Mouse (Mus musculus) embryonic facial prominence, embryonic 10.5 days (tissue): ENCODE measurements around the gene Olfr675. TPM values are rescaled to one million over a fixed set of nuclear protein-coding genes. Genes with fewer than 3 reads are reported as not detected.
"Not testable (repeated sequence)": the region's sequence is repeated elsewhere in the genome, so short reads cannot be mapped to it uniquely, and the experiment has no call there.

Source experiments
- DNase-seq: peaks from one replicate; pipeline ENCODE4 v3.0.0-alpha.2; 2017; ENCODE audit warnings: low spot score
- H3K27ac ChIP-seq: fragments of 300-500 bp; sonication (generic); replicated peaks from 2 replicates; pipeline ENCODE4 v1.5.1; 2016; ENCODE audit warnings: mild to moderate bottlenecking
- H3K27me3 ChIP-seq: fragments of 300-500 bp; sonication (generic); replicated peaks from 2 replicates; pipeline ENCODE4 v1.6.1; 2016; ENCODE audit warnings: low read depth, mild to moderate bottlenecking; ENCODE audit not compliant: poor library complexity, severe bottlenecking
- H3K36me3 ChIP-seq: fragments of 300-500 bp; sonication (generic); replicated peaks from 2 replicates; pipeline ENCODE4 v1.6.1; 2016; ENCODE audit warnings: mild to moderate bottlenecking, moderate library complexity
- H3K4me1 ChIP-seq: fragments of 300-500 bp; sonication (generic); 2 replicates; pipeline ENCODE4 v1.6.1; 2016
- H3K4me3 ChIP-seq: fragments of 300-500 bp; sonication (generic); 2 replicates; pipeline ENCODE4 v1.5.1; 2016; ENCODE audit warnings: mild to moderate bottlenecking, moderate library complexity
- H3K9me3 ChIP-seq: fragments of 300-500 bp; sonication (generic); 2 replicates; pipeline ENCODE4 v1.6.1; 2016; ENCODE audit warnings: mild to moderate bottlenecking
- WGBS: fragments of 180-500 bp; shearing (Covaris S2); methylation state at CpG from one replicate; pipeline ENCODE4 v1.1.7; 2016; 5-methylcytosine and 5-hydroxymethylcytosine counted together
- polyA plus RNA-seq: library from polyadenylated mRNA; unstranded; fragments of >200 nt; fragmentation: Nextera tagmentation; extraction: Ambion mirVana; gene quantifications from 2 replicates; pipeline ENCODE4 v1.2.1, GENCODE M21; 2016

Gene Olfr675
- polyA plus RNA-seq: not detected in 2 replicates

DNA sequence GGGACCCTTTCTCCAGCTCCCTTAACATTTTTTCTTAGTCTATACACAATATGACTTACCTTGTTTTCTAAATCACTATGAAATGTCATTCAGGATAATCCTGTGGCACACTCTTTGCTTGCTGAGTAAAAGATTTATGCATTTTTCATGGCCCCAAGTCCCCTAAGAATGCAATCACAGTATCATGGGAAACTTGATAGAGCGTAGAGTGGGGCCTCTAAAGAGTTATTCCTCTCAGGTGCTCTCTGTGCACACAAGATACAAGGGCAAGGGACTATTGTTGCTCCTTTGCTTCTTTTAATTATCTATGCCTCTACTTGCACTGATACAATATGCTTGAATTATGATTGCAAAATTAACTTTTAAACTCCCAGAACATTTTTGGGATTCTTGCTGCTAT lies at the start of gene Olfr675:
Olfr675 (minus strand) TSS at position 101 of the 400 bp plus-strand sequence.
- no peaks in the 10 kb centered on the region for H3K9me3 ChIP-seq
- H3K27ac ChIP-seq: no peak within 1 kb of the TSS
- no peak within 1 kb of the TSS for H3K4me3 ChIP-seq
- no peaks in the 10 kb centered on the region for H3K36me3 ChIP-seq
- 78% methylated on average over 1 of the region's 1 CpGs for WGBS
- H3K4me1 ChIP-seq: no peaks in the 10 kb centered on the region
- no peaks in the 10 kb centered on the region for H3K27me3 ChIP-seq
- no peak for DNase-seq

DNA sequence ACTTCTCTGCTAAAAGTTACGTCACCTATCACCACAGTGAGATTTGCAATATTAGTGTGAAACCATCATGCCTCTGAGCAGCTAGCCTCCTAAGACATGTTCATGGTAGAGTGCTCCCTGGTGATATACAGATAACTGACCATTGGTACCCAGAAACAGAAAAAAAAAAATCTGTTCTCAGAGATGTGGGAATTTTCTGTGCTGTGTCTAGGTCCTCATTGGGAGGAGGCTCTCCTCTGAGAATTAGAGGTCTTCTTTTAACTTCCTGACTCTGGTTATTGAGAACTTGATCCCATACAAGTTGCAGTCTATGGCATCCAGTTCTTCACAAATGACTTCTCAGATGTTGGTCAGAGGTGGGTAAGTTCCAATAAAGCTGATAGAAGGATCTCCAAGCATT lies 35.9 kb upstream of the Olfr675 start, which contains the start of gene Olfr678:
Olfr678 (plus strand) TSS at position 301 of the 400 bp plus-strand sequence.
- 97% methylated on average over 1 of the region's 1 CpGs for WGBS
- Histone ChIP-seq H3K4me1 (no peaks in the 10 kb centered on the region), H3K9me3 (no peaks in the 10 kb centered on the region; the same call in 1 of the 2 replicates), H3K27me3 (no peaks in the 10 kb centered on the region), H3K4me3 (no peak within 1 kb of the TSS), H3K27ac (no peak within 1 kb of the TSS), H3K36me3 (no peaks in the 10 kb centered on the region)
- no peak for DNase-seq

DNA sequence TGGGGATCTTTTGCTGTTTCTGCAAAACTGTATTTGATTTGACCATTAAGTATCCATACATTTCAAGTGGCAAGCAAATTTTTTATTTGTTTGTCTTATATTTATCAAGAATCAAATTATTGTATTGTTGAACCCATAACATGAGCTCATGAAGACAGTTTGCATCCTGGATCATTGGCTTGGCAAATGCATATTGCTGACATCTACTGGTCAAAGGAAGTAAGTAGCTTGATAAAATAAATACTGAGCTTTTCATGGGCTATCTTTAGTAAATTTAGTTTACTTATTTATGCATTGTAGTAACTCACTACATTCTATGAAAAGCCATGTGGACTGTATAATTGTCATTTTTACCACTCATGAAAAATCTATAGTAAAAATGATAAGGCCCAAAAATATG lies 30.7 kb upstream of the Olfr675 start:
- no peak for DNase-seq
- no peaks in the 10 kb centered on the region for H3K36me3 ChIP-seq
- H3K27ac ChIP-seq: no peak overlapping the region
- no peak overlapping the region for H3K4me3 ChIP-seq
- no peaks in the 10 kb centered on the region; the same call in 1 of the 2 replicates for H3K9me3 ChIP-seq
- H3K4me1 ChIP-seq: no peaks in the 10 kb centered on the region
- H3K27me3 ChIP-seq: no peaks in the 10 kb centered on the region

DNA sequence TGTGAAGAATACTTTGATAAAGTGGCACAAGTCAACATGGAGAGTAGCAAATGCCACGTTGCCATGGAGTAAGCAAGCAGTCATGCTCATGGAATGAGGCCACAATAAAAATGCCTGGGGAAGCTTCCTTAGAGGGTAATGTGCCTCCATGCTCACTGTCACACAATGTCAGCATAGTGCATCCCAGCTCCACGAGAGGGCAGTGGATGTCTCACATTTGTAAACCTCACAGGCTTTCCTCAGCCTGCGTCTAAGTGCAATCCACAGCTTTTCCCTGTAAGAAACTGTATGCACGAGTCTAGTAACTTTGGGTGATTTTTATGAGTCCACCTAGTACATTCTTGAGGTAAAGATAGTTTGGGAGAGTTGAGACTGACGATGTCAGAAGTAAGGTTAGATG lies 5.6 kb upstream of the Olfr675 start:
- not testable (repeated sequence) for H3K4me3 ChIP-seq, H3K36me3 ChIP-seq, H3K27me3 ChIP-seq, H3K27ac ChIP-seq, H3K9me3 ChIP-seq, H3K4me1 ChIP-seq, DNase-seq
- 67% methylated on average over 5 of the region's 5 CpGs for WGBS

DNA sequence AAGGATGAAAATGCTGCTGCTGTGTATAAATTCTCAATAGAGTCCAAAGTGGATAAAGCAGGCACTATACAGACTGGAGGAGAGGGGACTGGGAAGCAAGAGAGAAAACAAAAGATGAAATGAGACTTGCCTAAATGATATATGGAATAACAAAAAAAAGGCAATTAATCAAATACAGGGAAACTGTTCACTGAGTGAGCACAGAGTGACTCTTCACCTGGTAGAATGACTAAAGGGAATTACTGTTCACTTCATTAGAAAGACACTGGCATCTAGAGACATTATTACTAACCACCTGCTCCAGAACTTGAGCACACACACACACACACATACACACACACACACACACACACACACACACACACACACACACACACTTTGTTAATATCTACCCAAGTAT lies 4.1 kb upstream of the Olfr675 start, which contains the start of gene Olfr676:
Olfr676 (plus strand) TSS at position 301 of the 400 bp plus-strand sequence.
- no peaks in the 10 kb centered on the region for H3K4me1 ChIP-seq
- no peaks in the 10 kb centered on the region for H3K9me3 ChIP-seq
- no peak for DNase-seq
- no peak within 1 kb of the TSS for H3K4me3 ChIP-seq
- H3K27me3 ChIP-seq: no peaks in the 10 kb centered on the region
- H3K36me3 ChIP-seq: no peaks in the 10 kb centered on the region
- no peak within 1 kb of the TSS for H3K27ac ChIP-seq

DNA sequence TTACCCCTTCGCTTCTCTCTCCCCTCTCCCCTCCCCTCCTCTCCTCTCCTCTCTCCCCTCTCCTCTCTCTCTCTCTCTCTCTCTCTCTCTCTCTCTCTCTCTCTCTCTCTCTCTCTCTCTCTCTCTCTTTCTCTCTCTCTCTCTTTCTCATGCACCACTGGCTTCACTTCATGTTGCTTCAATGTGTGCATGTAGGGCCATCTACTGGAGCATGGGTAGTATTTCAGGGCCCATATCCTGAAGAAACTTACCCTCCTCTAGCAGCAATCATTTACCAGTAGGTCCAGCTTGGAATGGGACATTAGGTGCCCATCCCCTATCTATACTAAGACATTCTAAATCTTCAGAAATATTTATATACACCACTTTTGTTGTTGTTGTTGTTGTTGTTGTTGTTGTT lies 5.7 kb downstream of the Olfr675 start:
- Histone ChIP-seq H3K27me3 (no peaks in the 10 kb centered on the region), H3K9me3 (no peaks in the 10 kb centered on the region), H3K36me3 (no peaks in the 10 kb centered on the region), H3K4me3 (no peak overlapping the region), H3K27ac (no peak overlapping the region), H3K4me1 (no peaks in the 10 kb centered on the region)
- WGBS: 71% methylated on average over 1 of the region's 1 CpGs
- no peak for DNase-seq

DNA sequence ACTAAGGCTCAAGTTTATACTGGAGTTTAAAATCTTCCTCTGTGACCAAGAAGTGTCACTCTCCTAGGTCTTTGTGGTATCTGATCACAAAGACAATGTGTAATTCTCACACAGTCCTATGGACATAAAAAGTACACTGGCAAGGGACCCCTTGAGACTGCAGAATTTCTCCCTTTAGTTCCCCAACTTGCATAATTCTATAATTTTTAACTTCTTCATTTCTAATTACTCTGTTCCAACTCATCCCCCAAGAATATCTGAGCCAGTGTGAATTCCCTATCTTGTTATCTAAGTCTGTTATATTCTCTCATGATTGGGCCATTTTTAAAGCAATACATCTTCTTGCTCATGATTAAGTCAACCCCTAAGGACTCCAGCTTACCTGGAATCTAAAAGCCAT lies 26.3 kb downstream of the Olfr675 start, which contains the start of gene Olfr672:
Olfr672 (minus strand) TSS at position 101 of the 400 bp plus-strand sequence.
- no peak within 1 kb of the TSS for H3K27ac ChIP-seq
- DNase-seq: no peak
- no peaks in the 10 kb centered on the region for H3K27me3 ChIP-seq
- H3K9me3 ChIP-seq: no peaks in the 10 kb centered on the region
- no peaks in the 10 kb centered on the region for H3K4me1 ChIP-seq
- no peak within 1 kb of the TSS for H3K4me3 ChIP-seq
- H3K36me3 ChIP-seq: no peaks in the 10 kb centered on the region

DNA sequence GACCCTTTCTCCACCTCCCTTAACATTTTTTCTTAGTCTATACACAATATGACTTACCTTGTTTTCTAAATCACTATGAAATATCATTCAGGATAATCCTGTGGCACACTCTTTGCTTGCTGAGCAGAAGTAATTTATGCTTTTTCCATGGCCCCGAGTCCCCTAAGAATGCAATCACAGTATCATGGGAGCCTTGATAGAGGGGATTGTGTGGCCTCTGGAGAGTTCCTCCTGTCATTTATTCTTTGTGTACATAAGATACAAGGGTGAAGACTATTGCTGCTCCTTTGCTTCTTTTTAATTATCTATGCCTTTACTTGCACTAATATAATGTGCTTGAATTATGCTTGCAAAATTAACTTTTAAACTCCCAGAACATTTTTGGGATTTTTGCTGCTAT lies 49.2 kb downstream of the Olfr675 start, which contains the start of gene Olfr671:
Olfr671 (minus strand) TSS at position 101 of the 400 bp plus-strand sequence.
- 78% methylated on average over 1 of the region's 1 CpGs for WGBS
- H3K4me3 ChIP-seq: no peak within 1 kb of the TSS

DNA sequence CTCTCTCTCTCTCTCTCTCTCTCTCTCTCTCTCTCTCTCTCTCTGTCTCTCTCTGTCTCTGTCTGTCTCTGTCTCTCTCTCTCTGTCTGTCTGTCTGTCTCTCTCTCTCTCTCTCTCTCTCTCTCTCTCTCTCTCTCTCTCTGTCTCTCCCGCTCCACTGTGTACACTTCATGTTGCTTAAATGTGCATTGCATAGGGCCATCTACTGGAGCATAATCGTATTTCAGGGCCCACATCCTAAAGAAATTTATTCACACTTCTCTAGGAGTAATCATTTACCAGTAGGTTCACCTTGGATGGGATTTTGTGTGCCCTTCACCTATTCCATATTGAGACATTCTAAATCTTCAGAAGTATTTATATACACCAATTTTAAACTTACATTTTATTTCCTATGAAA lies 55.8 kb downstream of the Olfr675 start:
- H3K27ac ChIP-seq, H3K4me1 ChIP-seq, H3K9me3 ChIP-seq, H3K4me3 ChIP-seq, DNase-seq, H3K36me3 ChIP-seq, H3K27me3 ChIP-seq: not testable (repeated sequence)
- 79% methylated on average over 2 of the region's 2 CpGs for WGBS

More for the DNA sequence above, 49.2 kb downstream of the Olfr675 start, which contains the start of gene Olfr671:
- Histone ChIP-seq H3K9me3 (0 out of 2 replicates have a peak, but pooled peaks cover 4% of the 10 kb centered on the region), H3K4me1 (no peaks in the 10 kb centered on the region), H3K27ac (no peak within 1 kb of the TSS), H3K36me3 (no peaks in the 10 kb centered on the region), H3K27me3 (no peaks in the 10 kb centered on the region)
- DNase-seq: no peak

Other genes starting within 250 kb of the Olfr675 start
- not detected in 2 replicates for gene Usp17lb, start 185.9 kb downstream of the Olfr675 start, polyA plus RNA-seq
- gene Usp17la, start 171.5 kb downstream of the Olfr675 start, polyA plus RNA-seq: not detected in 2 replicates
- gene Olfr665, start 150.4 kb downstream of the Olfr675 start, polyA plus RNA-seq: not detected in 2 replicates
- gene Olfr666, start 132.5 kb downstream of the Olfr675 start, polyA plus RNA-seq: not detected in 2 replicates
- not detected in 2 replicates for gene Olfr667, start 107.0 kb downstream of the Olfr675 start, polyA plus RNA-seq
- not detected in 2 replicates for gene Olfr668, start 100.4 kb downstream of the Olfr675 start, polyA plus RNA-seq
- gene Olfr669, start 94.2 kb downstream of the Olfr675 start, polyA plus RNA-seq: not detected in 2 replicates
- gene Olfr670, start 65.8 kb downstream of the Olfr675 start, polyA plus RNA-seq: not detected in 2 replicates
- not detected in 2 replicates for gene Olfr671, start 49.3 kb downstream of the Olfr675 start, polyA plus RNA-seq
- not detected in 2 replicates for gene Olfr672, start 26.4 kb downstream of the Olfr675 start, polyA plus RNA-seq
- not detected in 2 replicates for gene Olfr676, start 4.2 kb upstream of the Olfr675 start, polyA plus RNA-seq
- gene Olfr677, start 22.9 kb upstream of the Olfr675 start, polyA plus RNA-seq: not detected in 2 replicates
- not detected in 2 replicates for gene Olfr678, start 36.0 kb upstream of the Olfr675 start, polyA plus RNA-seq
- gene Olfr679, start 52.7 kb upstream of the Olfr675 start, polyA plus RNA-seq: 0.05 TPM in 1 of 2 replicates, not detected in the other
- gene Olfr680-ps1, start 64.4 kb upstream of the Olfr675 start, polyA plus RNA-seq: not detected in 2 replicates
- not detected in 2 replicates for gene Olfr681, start 88.4 kb upstream of the Olfr675 start, polyA plus RNA-seq
- not detected in 2 replicates for gene Olfr683, start 118.6 kb upstream of the Olfr675 start, polyA plus RNA-seq
- not detected in 2 replicates for gene Olfr684, start 135.2 kb upstream of the Olfr675 start, polyA plus RNA-seq
- not detected in 2 replicates for gene Olfr685, start 157.6 kb upstream of the Olfr675 start, polyA plus RNA-seq
- not detected in 2 replicates for gene Olfr686, start 179.0 kb upstream of the Olfr675 start, polyA plus RNA-seq